Mouse (Mus musculus): ENCODE results near the gene Pias1.
A peak's percentile ranks its signal among the peaks of the same experiment; 100 is the strongest.

Pias1 gene

DNA sequence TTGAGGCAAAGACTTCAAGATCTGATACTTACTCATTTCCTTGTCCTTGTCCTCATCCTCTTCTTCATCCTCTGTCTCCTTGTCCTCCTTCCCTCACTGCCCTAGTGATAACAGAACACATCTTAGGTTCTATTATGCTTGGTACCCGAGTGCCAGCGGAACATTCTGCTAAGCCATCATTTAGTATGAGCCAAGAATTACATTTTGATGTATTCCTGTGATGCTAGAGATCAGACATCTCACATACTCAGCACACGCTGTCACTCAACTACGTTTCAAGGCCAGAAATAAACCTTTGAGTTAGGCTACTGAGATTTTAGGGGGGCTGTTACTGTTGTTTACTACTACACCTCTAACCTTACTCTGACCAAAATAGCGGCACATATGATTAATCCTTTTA, at the start of gene Pias1:
Pias1 (minus strand) TSS at position 101 of the 400 bp plus-strand sequence.
- no peak for DNase-seq (ENCODE audit: low spot score in 2 of 2)

DNA sequence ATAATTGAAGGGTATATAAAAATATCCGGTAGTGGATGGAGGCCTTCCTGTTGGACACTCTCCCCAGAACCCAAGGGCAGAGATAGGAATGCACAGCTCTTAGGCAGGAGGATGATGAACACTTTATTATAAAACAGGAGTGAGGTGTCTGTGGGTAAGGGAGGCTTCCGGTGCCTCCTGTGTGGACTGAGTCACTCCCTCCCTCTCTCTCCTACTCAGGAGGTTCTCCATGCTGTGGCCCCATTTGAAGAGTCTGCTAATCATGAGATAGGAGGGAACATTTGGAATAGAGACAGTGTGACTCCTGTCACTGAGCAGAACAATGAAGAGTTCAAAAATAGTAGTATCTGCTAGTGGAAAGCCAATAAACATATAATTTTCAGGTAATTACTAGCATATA, 47.7 kb upstream of the Pias1 start:
- DNase-seq (ENCODE audit: low spot score in 2 of 2): no peak

DNA sequence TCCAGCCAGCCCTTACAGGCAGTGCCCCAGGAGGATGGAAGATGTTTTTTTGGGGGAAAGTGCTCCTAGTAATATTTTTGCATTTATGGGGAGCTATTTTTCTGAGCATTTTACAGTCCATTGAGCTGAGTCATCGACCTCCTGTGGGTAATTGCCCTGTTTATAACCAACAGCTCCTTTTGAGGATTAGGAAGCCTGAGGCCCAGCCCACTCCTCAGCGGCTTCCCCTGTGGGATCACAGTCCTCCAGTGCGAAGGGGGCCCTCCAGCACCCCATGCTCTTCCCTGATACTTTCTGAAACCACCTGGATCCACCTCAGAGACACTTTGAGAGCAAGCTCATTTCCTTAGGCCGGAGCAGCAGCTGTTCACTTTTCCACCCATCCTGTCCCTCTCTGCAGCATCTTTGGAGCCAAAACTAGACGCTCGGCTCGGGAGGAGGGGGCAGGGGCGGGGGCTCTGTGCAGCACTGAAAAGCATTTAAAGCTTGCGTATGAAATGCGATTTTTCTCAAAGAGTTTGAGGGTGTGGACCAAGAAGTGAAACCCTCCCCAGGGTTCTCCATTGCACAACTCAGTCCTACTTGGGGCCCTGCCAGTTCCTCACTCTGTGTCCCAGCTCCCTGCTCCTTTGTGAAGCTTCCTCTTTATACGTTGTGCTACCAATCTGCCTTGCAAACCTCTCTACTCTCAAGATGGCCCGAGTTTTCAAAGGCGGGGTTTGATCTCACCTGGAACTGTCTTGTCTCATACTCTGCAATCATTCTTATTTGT, 43.5 kb upstream of the Pias1 start:
- peak; percentile 65 to 75 for DNase-seq (ENCODE audit: low spot score in 2 of 2)

DNA sequence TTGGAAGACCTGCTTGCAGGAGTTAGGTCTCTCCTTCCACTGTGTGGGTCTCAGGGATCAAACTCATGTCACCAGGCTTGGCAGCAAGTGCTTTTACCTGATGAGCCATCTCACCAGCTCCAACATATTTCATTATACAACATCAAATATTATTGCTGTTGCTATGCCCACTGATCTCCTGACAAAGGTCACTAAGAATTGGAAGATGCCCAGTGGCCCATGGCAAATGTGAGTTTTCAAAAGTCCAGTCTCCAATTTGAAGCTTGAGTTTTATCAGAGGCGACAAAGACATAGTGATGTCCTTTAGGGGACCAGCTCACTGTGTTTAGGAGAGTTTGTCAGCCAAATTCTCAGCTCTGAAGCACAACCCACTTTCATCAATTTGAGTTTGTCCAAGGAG, 34.8 kb upstream of the Pias1 start:
- no peak for DNase-seq (ENCODE audit: low spot score in 2 of 2)

DNA sequence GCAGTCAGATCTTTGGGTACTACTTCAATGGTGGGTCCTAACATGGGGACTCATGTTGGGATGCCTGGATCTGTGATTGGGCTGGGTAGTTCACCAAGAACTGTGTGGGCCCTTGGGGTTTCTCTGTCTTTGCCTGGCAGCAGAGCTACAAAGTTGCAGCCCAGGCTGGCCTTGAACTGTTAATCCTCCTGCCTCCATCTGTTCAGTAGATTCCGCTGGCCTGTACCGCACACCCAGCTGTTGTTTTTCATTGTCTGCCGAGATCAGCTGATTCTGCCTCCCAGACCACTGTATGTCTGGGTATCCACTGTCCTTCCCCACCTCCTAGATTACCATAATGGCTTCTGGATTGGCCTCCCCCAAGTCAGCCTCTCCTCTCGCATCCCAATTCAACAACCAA, 19.6 kb upstream of the Pias1 start:
- DNase-seq (ENCODE audit: low spot score in 2 of 2): no peak

DNA sequence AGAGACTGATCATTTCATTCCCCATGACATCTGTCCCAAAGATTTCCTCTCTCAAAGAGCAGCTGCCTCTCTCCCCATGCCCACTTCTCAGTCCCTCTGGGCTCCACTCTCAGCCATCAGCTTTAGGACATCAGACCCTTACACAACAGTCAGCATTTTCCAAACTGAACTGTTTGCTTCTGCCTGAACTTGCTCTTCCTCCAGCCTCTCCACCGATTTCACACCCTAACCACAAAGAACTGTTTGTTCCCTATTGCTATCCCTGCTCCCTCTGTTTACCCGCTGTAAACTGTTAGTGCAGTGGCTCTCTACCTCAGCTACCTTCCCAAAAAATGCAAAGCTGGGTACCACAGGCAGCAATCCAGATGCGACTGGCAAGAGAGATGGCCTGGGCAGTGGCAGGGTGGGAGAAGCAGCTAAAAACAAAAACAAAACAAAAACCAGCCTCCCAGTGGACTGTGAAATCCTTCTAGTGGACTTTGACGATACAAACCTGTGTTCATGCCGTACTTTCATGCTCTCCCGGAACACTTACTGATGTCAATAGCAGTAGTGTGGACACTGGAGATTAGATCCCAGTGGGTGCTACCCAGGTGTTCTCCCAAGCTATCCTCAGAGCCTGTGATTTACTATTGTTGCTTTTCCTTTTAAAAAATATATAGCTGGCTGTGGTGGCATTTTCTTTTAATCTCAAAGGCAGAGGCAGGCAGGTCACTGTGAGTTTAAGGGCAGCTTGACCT, 18.5 kb upstream of the Pias1 start:
- DNase-seq (ENCODE audit: low spot score in 2 of 2): no peak

DNA sequence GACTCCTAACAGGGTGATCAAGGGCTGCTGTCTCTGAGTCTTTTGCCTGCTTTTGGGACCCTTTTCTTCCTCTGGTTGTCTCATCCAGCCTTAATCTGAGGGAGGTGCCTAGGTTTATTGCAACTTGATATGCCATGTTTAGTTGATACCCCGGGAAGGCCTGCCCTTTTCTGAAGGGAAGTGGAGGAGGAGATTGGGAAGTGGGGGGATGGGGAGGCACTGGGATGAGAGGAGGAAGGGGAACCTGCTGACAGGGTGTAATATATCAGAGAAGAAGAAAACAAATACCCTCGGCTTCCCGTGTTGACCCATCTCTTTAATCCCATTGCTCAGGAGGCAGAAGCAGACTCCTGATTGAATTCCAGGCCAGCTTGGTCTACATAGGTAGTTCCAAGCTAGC, 10.8 kb upstream of the Pias1 start:
- no peak for DNase-seq (ENCODE audit: low spot score in 2 of 2)

DNA sequence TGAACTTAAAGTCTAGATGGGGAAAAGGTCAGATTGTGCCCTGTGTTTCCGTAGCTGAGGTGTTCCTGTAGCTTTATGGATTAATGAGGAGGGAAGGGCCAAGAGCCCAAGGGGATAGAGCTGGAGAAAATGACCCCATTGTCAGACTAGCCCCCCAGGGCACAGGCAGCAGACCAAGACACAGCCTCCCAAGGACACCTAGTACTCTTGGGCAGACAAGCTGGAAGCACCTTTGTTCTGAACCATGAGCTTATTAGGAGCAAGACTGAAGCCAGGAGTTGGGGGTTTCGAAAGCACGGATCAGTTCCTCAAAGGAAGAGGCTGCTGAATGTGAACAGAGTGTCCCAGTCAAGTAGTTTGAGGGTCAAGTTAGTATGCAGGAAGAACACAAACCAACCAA, 9.9 kb upstream of the Pias1 start:
- DNase-seq (ENCODE audit: low spot score in 2 of 2): no peak

DNA sequence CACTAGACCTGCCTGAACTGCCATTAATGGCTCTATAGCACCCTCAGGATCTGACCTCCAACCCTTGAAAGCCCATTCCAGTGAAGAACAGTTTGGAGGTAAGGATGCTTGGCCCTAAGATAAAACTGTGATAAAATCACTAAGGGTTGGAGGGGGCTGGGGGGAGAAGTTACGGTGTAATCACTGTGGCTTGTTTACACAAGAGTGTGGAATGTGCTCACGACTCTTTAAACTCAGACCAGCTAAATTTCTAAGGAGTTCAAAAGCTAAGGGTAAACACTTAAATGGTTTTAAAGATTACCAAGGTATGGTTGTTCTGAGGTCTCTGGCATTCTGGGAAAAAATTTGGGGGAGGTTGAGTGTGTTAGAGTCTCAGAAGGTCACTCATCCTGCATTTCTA, 7.5 kb upstream of the Pias1 start:
- DNase-seq (ENCODE audit: low spot score in 2 of 2): no peak

DNA sequence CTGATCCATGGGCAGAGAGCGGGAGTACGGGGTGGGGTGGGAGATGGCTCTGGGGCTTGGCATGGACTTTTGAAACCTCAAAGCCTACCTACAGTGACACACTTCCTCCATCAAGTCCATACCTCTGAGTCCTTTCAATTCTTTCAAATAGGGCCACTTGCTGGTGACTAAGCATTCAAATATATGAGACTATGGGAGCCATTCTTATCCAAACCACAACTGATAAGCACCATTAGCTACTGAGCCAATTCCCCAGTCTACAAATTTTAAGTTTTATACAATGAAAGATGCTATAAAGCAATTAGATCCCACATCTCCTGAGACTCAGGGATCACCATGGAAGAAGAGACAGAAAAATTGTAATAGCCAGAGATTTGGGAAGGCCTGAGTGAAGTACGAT, 2.4 kb upstream of the Pias1 start:
- no peak for DNase-seq (ENCODE audit: low spot score in 2 of 2)

DNA sequence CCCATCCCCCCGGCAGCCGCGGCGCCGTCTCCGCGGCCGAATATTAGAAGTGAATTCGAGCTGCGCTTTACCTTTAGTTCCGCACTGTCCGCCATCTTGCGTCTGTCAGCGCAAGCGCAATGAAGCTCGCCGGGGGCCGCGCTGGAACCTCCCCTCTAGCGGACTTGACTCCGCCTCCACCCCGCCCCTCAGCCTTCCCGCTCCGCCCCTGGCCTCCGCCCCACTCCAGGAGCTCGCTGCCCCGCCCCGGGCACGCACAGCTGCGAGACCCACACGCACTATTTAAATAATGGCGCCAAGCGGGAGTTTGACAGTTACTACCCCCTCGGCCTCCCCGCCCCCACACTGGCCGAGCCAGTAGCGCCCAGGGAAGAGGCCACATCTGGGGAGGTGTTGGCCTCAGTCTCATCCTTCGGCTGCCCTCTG, 6.9 kb downstream of the Pias1 start:
- DNase-seq (ENCODE audit: low spot score in 2 of 2): peak; percentile 97 to 99

DNA sequence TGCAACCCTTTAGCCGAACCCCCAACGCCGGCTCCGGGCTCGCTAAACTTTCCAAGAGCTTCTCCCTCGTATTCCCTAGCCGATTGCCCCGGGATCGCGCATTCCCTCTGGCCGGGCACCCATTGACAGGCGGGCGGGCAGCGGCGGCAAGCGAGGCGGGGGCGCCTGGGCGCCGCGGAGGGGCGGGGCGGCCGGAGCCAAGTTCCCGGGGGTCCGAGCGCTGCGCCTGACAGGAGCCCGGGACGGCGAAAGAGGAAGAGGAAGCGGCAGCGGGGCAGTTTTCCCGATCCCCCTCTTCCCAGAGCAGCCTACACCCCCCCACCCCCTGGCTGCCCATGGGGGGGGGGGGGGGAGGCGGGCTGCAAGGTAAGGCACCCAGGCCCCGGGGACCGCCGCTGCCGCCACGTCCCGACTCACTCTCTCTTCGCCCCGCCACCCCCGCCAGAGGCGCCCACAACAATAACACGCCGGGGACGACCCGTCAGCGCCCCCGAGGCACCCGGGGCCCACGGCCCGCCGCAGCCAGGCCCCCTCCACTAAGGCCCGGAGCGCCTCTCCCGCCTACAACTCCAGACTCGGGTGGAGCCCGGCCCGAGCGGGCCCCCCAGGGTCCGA, 7.5 kb downstream of the Pias1 start:
- peak; percentile 40 to 61 for DNase-seq (ENCODE audit: low spot score in 2 of 2)

DNA sequence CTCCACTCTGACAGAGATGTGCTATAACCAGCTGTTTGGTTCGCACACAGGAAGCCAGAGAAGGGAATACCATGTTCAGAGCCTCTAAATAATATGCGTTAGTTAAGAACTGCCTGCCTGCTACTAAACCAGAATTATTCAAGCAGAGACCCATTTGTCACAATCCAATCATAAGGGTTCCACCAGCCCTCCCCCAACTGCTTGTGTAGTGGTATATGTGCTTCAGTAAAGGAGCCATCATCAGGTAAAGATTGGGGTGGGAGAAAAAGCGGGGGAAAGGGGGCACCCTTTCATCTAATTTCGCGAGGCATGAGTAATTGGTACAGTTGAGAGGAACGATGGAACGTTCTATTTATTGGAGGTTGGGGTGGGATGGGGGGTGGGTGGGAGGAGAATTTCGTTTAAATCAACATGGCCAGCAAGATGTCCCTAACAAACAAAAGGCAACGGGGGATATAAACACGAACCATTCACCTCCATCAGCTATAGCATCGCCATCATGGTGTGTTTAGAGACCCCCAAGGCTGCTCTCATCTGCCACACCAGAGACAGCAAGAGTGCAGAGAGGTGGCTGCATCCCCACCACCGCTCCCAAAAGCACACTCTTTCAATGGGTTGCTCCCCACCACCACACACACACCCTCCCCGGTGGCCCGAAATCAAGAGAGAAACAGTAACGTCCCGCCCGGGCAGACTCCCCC, 8.1 kb downstream of the Pias1 start:
- DNase-seq (ENCODE audit: low spot score in 2 of 2): no peak

DNA sequence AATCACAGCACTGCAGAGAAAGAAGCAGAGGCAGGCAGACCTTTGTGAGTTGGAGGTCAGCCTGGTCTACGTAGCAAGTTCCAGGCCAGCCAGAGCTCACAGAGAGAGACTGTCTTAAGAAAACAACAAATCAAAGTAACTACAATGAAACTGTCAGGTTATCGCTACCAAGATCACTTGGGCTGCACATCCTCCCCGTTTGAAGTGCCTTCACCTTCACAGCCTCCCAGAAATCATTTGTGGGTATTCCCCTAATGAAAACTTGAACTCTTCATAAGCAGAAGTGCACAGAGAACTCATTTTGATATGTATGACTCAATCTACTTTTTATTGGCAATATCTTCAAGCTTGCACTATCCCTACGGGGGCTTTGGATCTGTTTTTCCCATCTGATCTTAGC, 10.6 kb downstream of the Pias1 start:
- no peak for DNase-seq (ENCODE audit: low spot score in 2 of 2)

DNA sequence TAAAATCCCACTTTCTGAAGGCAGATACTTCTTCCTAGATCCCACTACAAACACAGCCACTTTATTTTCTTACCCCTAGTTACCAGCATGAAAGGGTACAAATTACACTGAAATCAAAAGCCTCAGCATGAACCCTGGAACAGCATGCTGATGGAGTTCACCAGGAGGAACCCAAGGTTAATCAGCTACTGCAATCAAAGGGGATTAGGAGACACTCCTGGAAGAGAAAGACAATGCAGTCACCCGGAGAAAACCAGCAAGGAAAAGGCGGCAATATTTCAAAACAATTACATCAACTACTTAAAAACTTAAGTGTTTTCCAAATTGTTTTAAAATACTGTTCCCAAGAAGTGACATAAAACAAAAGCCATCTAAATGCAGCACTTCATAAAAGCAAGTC, 11.9 kb downstream of the Pias1 start:
- DNase-seq (ENCODE audit: low spot score in 2 of 2): no peak

DNA sequence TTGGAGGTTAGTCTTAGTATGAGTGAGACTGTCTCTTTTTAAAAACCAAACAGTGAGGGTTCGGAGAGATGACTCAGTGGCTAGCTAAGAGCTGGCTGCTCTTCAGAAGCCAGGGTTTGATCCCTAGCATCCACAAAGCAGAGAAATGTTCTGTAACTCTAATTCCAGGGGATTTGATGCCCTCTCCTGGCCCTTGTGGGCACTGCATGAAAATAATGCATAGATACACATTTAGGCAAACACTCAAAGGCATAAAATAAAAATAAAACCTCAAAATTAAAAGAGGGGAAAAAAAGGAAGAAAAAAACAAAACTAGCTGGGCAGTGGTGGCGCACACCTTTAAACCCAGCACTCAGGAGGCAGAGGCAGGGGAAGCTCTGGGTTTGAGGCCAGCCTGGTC, 13.3 kb downstream of the Pias1 start:
- DNase-seq (ENCODE audit: low spot score in 2 of 2): no peak

DNA sequence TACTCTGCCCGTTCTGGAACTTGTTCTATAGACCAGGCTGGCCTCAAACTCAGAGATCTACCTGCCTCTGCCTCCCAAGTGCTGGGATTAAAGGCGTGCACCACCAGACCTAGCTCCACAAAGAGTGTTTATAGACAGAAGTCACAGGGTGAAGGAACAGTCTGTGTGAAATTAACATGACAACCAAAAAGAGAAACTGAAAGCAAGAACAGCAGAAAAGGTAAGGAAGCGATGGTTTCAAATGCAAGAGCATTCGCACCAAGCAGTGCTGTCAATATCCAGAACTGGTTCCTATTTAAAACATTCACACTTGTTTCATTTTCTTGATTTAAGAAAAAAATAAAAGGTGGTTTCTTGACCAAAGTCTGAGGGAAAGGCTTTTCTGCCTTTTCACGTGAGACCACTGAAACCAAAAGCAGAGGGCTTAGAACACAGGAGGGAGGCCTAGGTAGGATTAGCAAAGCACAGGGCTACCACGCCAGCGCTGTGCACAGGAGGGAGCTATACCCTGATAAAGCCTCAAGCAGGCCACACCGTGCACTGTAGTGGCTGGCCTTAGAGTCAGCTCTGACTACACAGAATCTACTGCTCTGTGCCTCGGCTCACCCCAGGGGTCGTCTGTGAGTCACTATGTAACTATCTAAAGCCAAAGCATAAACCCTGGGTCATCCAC, 15.5 kb downstream of the Pias1 start:
- peak in 1 of 2 experiments; percentile 25 for DNase-seq (ENCODE audit: low spot score in 2 of 2)

DNA sequence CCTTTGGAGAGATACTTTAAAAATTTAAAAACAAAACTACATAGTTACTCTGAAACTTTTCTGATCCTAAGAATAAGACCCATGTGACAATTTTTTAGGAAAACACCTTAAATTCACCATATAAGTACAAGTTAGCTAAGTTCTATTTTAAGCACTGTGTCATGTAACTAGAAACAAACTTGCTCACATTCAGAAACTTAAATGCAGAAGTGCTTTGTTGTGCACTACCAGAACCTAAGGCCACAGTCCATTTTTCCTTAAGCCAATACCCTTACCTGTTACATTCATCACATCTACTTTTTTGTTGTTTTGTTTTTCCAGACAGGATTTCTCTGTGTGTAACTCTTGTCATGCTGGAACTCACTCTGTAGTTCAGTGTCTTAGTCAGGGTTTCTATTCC, 17.4 kb downstream of the Pias1 start:
- DNase-seq (ENCODE audit: low spot score in 2 of 2): no peak

DNA sequence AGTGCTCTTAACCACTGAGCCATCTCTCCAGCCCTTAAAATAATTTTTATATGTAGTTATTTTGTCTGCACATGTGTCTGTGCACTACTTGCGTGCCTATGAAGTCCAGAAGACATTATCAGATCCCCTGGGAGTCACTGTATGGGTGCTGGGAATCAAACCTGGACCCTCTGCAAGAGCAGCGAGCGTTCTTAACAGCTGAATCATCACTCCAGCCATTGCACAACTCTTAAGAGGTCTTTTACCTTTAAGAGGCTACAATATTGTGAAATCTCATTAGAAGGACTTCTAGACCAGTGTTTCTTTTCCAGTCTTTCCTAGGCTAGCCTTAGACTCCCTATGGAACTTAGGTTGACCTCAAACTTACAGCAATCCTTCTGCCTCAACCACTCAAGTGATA, 21.7 kb downstream of the Pias1 start:
- no peak for DNase-seq (ENCODE audit: low spot score in 2 of 2)

DNA sequence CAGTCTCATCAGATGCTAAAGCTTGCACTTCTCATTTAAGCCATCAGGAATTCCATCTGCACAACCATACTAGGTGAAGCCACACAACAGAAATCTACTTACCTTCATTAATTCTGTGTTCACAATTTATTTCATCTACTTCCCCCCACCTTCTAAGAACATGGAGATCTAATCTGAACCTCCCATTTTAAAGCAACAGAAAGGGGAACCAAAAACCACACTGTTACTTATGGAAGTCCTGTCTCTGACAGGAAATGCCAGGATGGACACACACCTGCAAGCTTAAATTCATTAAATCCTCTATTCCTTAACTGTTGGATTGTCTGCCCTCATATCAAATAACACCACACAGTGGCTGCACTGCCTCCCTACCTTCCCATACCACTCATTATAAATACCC, 35.0 kb downstream of the Pias1 start:
- no peak for DNase-seq (ENCODE audit: low spot score in 2 of 2)

DNA sequence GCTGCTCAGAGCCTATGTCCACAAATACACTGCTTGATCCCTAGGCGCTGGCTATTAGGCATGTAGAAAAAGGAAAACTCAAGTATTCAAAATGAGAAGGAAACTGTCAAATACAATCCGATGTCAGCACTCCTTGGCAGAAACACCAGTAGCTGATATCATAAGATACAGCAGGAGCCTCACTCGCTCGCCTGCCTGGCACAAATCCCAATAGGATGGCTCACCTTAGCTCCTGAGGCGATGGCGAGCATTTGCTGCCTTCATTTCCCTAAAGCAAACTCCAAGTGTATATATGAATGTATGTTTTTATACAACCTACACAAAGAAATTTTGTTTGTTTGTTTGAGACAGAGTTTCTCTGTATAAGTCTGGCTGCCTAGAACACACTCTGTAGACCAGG, 42.4 kb downstream of the Pias1 start:
- DNase-seq (ENCODE audit: low spot score in 2 of 2): no peak

DNA sequence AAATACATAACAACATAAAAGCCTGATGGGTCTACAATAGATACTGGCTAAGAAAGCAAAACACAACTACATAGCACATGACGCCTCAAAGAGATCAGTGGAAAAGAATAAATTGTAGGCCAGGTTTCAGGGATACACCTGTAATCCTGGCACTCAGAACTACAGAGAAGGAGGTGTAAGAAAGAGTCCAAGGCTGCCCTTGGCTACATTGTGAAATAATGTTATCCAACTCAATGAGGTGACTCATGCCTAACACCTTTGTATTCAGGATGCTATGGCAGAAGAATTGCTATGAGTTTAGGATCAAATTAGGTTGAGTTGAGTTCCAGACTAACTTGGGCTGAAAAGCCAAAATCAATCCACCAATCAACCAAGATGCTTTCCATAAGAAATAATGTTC, 43.7 kb downstream of the Pias1 start:
- no peak for DNase-seq (ENCODE audit: low spot score in 2 of 2)

All from urinary bladder, postnatal 4 days (tissue).